Mouse (Mus musculus): ENCODE measurements around the gene Fst.

GRCm38 (mm10) chr13:114466269-114466919, 7.6 kb upstream of the Fst start:
- no peak for TF ChIP-seq MAX (IDR thresholded peaks at IDR 0.05; ENCODE audit: low read depth)
- no peak for TF ChIP-seq POLR2A (IDR thresholded peaks at IDR 0.05; ENCODE audit: insufficient read length, low read depth)
- TF ChIP-seq MYOG (IDR thresholded peaks at IDR 0.05; ENCODE audit: control insufficient read depth in 1 of 3, insufficient read depth in 1 of 3, insufficient read length in 2 of 3, low read depth in 2 of 3): no peak
- no peak for TF ChIP-seq CEBPB (IDR thresholded peaks at IDR 0.05; ENCODE audit: insufficient read depth, poor library complexity, severe bottlenecking)
- no peak for TF ChIP-seq TCF12 (IDR thresholded peaks at IDR 0.05; ENCODE audit: insufficient read depth, poor library complexity, severe bottlenecking)

All from myocyte (in vitro differentiated cells).